Mouse (Mus musculus): ENCODE data around the gene Pde11a. TPM values are rescaled to one million over a fixed set of nuclear protein-coding genes. Genes with fewer than 3 reads are reported as not detected.

Pde11a gene
- polyA plus RNA-seq, 1 experiment from 2014 or later: 2.9 TPM

DNA sequence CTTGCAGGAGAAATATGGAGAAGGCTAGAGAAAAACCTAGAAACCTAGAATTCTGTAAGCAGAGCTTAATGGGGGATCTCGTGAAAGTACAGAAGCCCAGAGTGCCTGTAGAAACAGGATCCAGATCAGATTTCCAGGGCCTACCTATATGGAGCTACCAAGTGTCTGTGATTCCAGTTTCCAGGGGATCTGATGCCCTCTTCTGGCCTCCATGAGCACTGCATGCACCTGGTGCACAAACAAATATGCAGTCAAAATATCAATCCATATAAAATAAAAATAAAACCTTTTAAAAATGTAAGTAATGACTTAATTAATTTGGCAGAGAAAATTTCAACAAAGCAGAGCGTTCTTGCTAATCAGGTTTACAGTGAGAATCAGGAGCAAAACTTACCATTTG is 23.5 kb upstream of the Pde11a start:
- Histone ChIP-seq H3K27me3 (replicated peaks) (no peaks in the 10 kb centered on the region), H3K4me1 (no peaks in the 10 kb centered on the region), H3K9me3 (replicated peaks) (no peaks in the 10 kb centered on the region), H3K36me3 (no peaks in the 10 kb centered on the region), H3K9ac (replicated peaks) (no peak overlapping the region), H3K27ac (replicated peaks) (no peak overlapping the region), H3K4me3 (replicated peaks) (no peak overlapping the region), H3K4me2 (no peak overlapping the region)
- WGBS: 66% methylated on average over 2 of the region's 2 CpGs
- no peak for ATAC-seq (ENCODE audit: low FRiP score)

DNA sequence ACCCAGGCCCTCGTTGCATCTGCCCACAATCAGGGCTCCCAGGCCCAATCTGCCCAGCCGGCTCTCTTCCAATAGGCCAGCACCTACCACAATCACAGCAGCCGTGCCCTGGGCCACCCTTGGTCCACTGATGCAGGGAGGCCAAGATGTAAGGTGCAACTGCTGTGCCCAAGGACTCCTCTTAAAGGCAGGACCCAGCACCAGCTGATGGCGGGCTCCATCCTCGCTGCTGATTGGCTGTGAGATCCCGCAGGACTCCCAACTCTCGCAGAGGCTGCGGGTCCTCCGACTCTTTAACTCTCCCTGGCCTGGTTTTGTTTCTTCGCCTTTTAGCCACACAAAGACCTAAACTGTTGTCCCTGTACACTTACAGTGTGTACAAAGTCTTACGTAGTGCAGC is 21.7 kb upstream of the Pde11a start, which contains the start of gene Cyct:
Gene Cyct (minus strand): TSS at position 225 of the 400 bp plus-strand sequence.
- H3K27me3 ChIP-seq (replicated peaks): no peaks in the 10 kb centered on the region
- ATAC-seq (ENCODE audit: low FRiP score): no peak
- 81% methylated on average over 11 of the region's 11 CpGs for whole genome bisulfite sequencing

GRCm38 (mm10) chr2:76347839-76348238 is 9.3 kb upstream of the Pde11a start:
- Histone ChIP-seq H3K9ac (replicated peaks) (no peak overlapping the region), H3K27ac (replicated peaks) (no peak overlapping the region), H3K4me1 (no peaks in the 10 kb centered on the region), H3K4me2 (no peak overlapping the region), H3K4me3 (replicated peaks) (no peak overlapping the region), H3K27me3 (replicated peaks) (no peaks in the 10 kb centered on the region), H3K9me3 (replicated peaks) (no peaks in the 10 kb centered on the region), H3K36me3 (no peaks in the 10 kb centered on the region)
- no peak for ATAC-seq (ENCODE audit: low FRiP score)
- 77% methylated on average over 6 of the region's 6 CpGs for WGBS

More for the DNA sequence above, 21.7 kb upstream of the Pde11a start, which contains the start of gene Cyct:
- Histone ChIP-seq H3K4me3 (replicated peaks) (no peak within 1 kb of the TSS), H3K36me3 (no peaks in the 10 kb centered on the region), H3K4me1 (no peaks in the 10 kb centered on the region), H3K9ac (replicated peaks) (no peak within 1 kb of the TSS), H3K9me3 (replicated peaks) (no peaks in the 10 kb centered on the region), H3K27ac (replicated peaks) (no peak within 1 kb of the TSS), H3K4me2 (no peak within 1 kb of the TSS)

DNA sequence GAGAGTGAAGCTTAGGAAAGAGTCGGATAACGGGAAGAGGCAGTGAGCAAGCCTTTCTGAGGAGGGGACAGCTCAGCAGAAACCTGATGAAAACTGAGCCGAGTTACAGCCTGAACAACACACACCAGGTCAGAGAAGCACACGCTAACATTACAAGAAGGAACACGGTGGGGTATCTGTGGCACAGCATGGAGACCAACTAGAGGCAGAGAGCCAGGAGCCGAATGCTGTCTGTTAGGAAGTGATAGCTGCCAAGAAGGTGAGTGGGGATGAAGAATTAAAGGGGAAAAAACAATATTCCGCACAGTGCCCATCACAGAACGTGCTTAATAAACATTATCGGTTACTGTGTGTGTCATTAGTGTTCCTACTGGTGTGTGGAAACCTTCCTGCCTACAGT is 3.6 kb upstream of the Pde11a start:
- Histone ChIP-seq H3K27me3 (replicated peaks) (peaks cover 7% of the 10 kb centered on the region; the same call in 1 of the 2 replicates), H3K4me1 (peaks cover 10% of the 10 kb centered on the region), H3K4me3 (replicated peaks) (no peak overlapping the region), H3K9me3 (replicated peaks) (no peaks in the 10 kb centered on the region), H3K9ac (replicated peaks) (no peak overlapping the region), H3K4me2 (no peak overlapping the region), H3K36me3 (no peaks in the 10 kb centered on the region), H3K27ac (replicated peaks) (no peak overlapping the region)
- WGBS: 91% methylated on average over 9 of the region's 9 CpGs
- ATAC-seq (ENCODE audit: low FRiP score): no peak

DNA sequence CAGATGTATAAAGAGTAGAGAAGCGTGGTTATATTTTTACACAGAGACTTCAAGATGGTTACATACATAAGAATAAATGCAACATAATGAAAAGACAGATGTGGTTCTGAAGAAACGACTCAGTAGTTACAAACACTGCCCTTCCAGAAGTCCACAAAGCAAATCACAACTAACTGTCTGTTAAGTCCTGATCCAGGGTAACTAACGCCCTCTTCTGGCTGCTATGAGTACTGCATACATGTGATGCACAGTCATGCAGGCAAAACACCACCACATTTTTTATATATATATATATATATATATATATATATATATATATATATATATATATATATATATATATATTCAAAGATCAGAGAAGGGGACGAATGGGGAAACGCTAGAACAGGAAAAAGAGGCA is 4.0 kb downstream of the Pde11a start:
- Histone ChIP-seq H3K4me2 (no peak overlapping the region), H3K27me3 (replicated peaks) (peaks cover 9% of the 10 kb centered on the region; the same call in 1 of the 2 replicates), H3K4me3 (replicated peaks) (no peak overlapping the region), H3K9me3 (replicated peaks) (no peaks in the 10 kb centered on the region), H3K27ac (replicated peaks) (no peak overlapping the region), H3K4me1 (peaks cover 10% of the 10 kb centered on the region), H3K9ac (replicated peaks) (no peak overlapping the region), H3K36me3 (no peaks in the 10 kb centered on the region)
- 74% methylated on average over 5 of the region's 5 CpGs for WGBS
- no peak for ATAC-seq (ENCODE audit: low FRiP score)

DNA sequence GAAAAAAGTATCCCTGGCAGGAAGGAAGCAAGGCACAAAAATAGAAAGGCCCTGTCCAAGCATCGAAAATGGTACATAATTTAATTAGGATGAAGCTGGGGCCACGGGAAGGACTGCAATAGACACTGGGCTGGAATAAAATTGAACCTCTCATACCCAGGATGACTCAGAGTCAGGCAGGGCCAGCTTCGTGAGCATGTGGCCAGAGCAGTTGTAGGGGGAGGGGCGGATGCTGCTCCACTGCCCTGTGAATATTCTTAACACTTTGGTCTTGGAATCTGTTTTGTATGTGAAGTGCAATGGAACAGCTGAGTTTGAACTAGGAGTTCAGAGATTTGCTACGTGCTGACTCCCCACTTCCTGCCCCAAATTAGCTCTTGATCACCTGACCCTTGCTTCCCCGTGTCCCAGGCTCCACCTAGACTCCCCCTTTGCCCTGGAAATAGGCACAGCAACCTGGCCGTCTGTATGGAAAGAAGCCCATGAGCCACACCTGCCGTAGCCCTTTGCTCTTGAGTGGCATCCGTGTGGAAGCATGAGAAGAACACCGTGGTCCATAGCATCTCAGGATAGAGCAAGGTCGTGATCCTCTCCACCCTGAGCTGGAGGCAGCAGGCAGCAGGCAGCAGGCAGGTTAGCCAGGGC is 6.3 kb downstream of the Pde11a start:
- H3K4me3 ChIP-seq (replicated peaks): no peak overlapping the region
- H3K27me3 ChIP-seq (replicated peaks): 0 out of 2 replicates have a peak, but pooled peaks cover 2% of the 10 kb centered on the region
- ATAC-seq (ENCODE audit: low FRiP score): no peak
- H3K9ac ChIP-seq (replicated peaks): no peak overlapping the region
- no peaks in the 10 kb centered on the region for H3K4me1 ChIP-seq
- H3K9me3 ChIP-seq (replicated peaks): no peaks in the 10 kb centered on the region
- H3K4me2 ChIP-seq: no peak overlapping the region
- no peak overlapping the region for H3K27ac ChIP-seq (replicated peaks)
- WGBS: 85% methylated on average over 11 of the region's 11 CpGs
- no peaks in the 10 kb centered on the region for H3K36me3 ChIP-seq

- WGBS: 94% methylated on average over 5 of the region's 5 CpGs
These were observed 8.5 kb downstream of the Pde11a start for GRCm38 (mm10) chr2:76330081-76330480.

DNA sequence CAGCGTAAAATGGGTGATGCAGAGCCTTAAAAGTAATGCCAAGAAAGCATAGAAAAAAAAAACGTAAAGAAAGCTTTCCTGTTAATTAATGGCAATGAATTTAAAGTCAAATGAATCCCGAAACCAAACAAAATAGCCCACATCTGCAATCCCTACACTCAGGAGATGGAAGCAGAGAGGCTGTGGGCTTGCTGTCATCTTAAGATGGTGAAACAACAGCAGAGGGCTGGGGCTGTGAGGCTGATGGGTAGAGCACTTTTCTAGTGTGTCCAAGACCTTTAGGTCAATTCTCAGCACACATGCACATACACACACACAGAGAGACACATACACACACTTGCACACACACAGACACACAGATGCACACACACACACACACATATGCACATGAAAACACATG is 12.4 kb downstream of the Pde11a start:
- H3K36me3 ChIP-seq: no peaks in the 10 kb centered on the region
- 70% methylated on average over 3 of the region's 3 CpGs for WGBS
- H3K27me3 ChIP-seq (replicated peaks): no peaks in the 10 kb centered on the region
- no peak overlapping the region for H3K9ac ChIP-seq (replicated peaks)
- H3K4me2 ChIP-seq: no peak overlapping the region
- H3K9me3 ChIP-seq (replicated peaks): no peaks in the 10 kb centered on the region
- H3K27ac ChIP-seq (replicated peaks): no peak overlapping the region
- no peak overlapping the region for H3K4me3 ChIP-seq (replicated peaks)
- no peak for ATAC-seq (ENCODE audit: low FRiP score)
- H3K4me1 ChIP-seq: 0 out of 2 replicates have a peak, but pooled peaks cover 12% of the 10 kb centered on the region

More at GRCm38 (mm10) chr2:76330081-76330480, 8.5 kb downstream of the Pde11a start:
- H3K36me3 ChIP-seq: no peaks in the 10 kb centered on the region
- H3K4me3 ChIP-seq (replicated peaks): no peak overlapping the region
- ATAC-seq (ENCODE audit: low FRiP score): no peak
- no peak overlapping the region for H3K4me2 ChIP-seq
- no peaks in the 10 kb centered on the region for H3K9me3 ChIP-seq (replicated peaks)
- H3K27me3 ChIP-seq (replicated peaks): no peaks in the 10 kb centered on the region
- no peak overlapping the region for H3K9ac ChIP-seq (replicated peaks)
- 0 out of 2 replicates have a peak, but pooled peaks cover 7% of the 10 kb centered on the region for H3K4me1 ChIP-seq
- H3K27ac ChIP-seq (replicated peaks): no peak overlapping the region

DNA sequence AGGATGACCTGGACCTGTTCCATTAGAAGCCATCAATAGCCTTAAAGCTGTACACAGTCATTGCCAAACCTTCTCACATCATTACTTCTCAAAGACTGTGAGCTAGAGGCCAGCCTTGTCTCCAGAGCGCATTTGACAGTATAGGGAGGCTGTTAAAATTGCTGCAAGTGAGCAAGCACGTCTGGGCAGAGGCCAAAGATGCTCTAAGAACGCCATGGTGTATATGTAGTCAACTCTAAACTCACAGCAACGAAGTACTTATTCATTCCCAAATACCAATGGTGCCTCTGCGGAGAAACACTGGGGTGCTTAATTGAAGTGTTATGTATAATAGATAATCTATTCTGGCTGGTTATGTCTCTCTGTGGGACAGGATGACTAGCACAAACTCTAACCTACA is 14.1 kb downstream of the Pde11a start:
- 0 out of 2 replicates have a peak, but pooled peaks cover 12% of the 10 kb centered on the region for H3K4me1 ChIP-seq
- no peak overlapping the region for H3K27ac ChIP-seq (replicated peaks)
- no peak overlapping the region for H3K4me2 ChIP-seq
- no peaks in the 10 kb centered on the region for H3K36me3 ChIP-seq
- H3K4me3 ChIP-seq (replicated peaks): no peak overlapping the region
- H3K27me3 ChIP-seq (replicated peaks): no peaks in the 10 kb centered on the region
- no peak overlapping the region for H3K9ac ChIP-seq (replicated peaks)
- peak; percentile 53; the same call in 1 of the 2 replicates for ATAC-seq (ENCODE audit: low FRiP score)
- no peaks in the 10 kb centered on the region for H3K9me3 ChIP-seq (replicated peaks)
- WGBS: 58% methylated on average over 5 of the region's 5 CpGs

- Histone ChIP-seq H3K4me2 (no peak overlapping the region), H3K9ac (replicated peaks) (no peak overlapping the region), H3K4me1 (0 out of 2 replicates have a peak, but pooled peaks cover 12% of the 10 kb centered on the region), H3K9me3 (replicated peaks) (no peaks in the 10 kb centered on the region), H3K27ac (replicated peaks) (no peak overlapping the region), H3K36me3 (no peaks in the 10 kb centered on the region), H3K27me3 (replicated peaks) (no peaks in the 10 kb centered on the region), H3K4me3 (replicated peaks) (no peak overlapping the region)
- ATAC-seq (ENCODE audit: low FRiP score): no peak
- WGBS: 86% methylated on average over 21 of the region's 21 CpGs
These were observed 15.2 kb downstream of the Pde11a start for GRCm38 (mm10) chr2:76323185-76323875.

DNA sequence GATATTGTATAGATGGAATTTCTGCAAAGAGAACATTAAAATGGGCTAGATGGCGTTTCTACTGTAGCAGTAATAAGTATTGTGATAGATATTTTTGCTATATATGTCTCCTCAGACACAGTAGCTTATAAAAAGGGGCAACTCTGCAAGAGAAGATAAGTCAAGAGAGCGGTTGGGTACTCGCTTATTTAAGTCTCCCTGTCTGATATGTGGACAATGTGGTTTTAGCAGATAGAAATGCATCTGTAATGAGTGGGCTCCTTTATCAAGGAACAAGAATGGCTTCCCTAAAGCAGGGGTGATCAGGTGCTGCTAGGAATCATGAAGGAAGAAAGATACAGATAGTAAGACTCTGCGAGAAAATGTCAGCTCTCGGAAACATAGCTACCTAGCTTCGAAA is 18.2 kb downstream of the Pde11a start:
- no peaks in the 10 kb centered on the region for H3K27me3 ChIP-seq (replicated peaks)
- no peak overlapping the region for H3K27ac ChIP-seq (replicated peaks)
- H3K4me1 ChIP-seq: 0 out of 2 replicates have a peak, but pooled peaks cover 8% of the 10 kb centered on the region
- H3K9me3 ChIP-seq (replicated peaks): no peaks in the 10 kb centered on the region
- no peaks in the 10 kb centered on the region for H3K36me3 ChIP-seq
- no peak for ATAC-seq (ENCODE audit: low FRiP score)
- no peak overlapping the region for H3K4me2 ChIP-seq
- no peak overlapping the region for H3K9ac ChIP-seq (replicated peaks)
- WGBS: 89% methylated on average over 6 of the region's 6 CpGs
- no peak overlapping the region for H3K4me3 ChIP-seq (replicated peaks)

DNA sequence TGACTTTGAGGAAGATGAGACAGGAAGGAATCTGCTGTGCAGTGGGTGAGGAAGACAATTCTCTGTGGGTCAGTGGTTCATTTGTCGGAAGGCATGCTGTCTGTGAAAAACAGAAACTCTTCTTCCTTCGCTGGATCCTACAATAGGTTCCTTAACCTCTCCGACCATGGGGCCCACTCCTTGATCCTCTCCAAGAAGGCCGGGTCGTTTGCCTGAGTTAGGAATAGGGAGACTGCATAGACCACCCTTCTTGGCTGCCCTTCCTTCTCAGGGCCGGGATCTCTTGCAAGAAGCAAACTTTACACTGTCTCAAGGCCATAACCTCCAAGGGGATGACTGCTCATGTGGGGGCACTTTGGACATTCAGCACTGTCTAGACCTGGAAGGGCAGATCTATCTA is 19.3 kb downstream of the Pde11a start:
- no peak overlapping the region for H3K9ac ChIP-seq (replicated peaks)
- H3K27ac ChIP-seq (replicated peaks): no peak overlapping the region
- WGBS: 89% methylated on average over 6 of the region's 6 CpGs
- no peaks in the 10 kb centered on the region for H3K36me3 ChIP-seq
- no peak overlapping the region for H3K4me3 ChIP-seq (replicated peaks)
- no peak overlapping the region for H3K4me2 ChIP-seq
- H3K9me3 ChIP-seq (replicated peaks): no peaks in the 10 kb centered on the region
- H3K4me1 ChIP-seq: no peaks in the 10 kb centered on the region
- ATAC-seq (ENCODE audit: low FRiP score): no peak
- H3K27me3 ChIP-seq (replicated peaks): no peaks in the 10 kb centered on the region
